Mouse (Mus musculus): ENCODE measurements at regions not wholly inside any gene's neighbourhood (a gene's known extent, or its start where the extent isn't known, plus 50 kb on each side); places are given as distances from the start of the nearest gene placed in this dataset.

DNA sequence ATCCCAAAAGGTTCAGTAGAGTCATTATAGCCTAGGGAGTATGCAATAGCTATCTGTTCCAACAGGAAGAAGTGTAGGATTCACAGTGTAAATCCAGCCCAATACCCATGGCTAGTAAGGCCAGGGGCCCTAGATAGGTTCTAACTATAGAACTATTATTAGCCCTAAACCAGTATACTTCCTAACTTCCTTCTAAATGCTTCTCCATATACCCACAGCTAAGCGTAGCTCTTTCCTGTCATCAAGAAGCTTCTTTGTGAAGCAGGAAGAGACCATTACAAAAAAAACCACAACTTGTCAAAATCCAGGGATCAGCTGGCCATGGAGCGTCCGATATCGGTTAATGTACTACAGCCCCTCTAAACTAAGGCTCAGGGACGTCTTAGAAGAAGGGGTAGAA, 57.7 kb upstream of the Gpr141 start:
- WGBS, result 92% methylated on average over 5 of the region's 5 CpGs
- H3K9me3 ChIP-seq, result no peaks in the 10 kb centered on the region
- ATAC-seq (ENCODE audit: low FRiP score, low read depth), result no peak
- no peak overlapping the region for H3K27ac ChIP-seq
- no peaks in the 10 kb centered on the region for H3K4me1 ChIP-seq
- H3K27me3 ChIP-seq (replicated peaks), result peaks cover 9% of the 10 kb centered on the region
- no peaks in the 10 kb centered on the region for H3K36me3 ChIP-seq
- H3K4me3 ChIP-seq, result no peak overlapping the region
- no peak overlapping the region for H3K9ac ChIP-seq
- H3K4me2 ChIP-seq (replicated peaks), result no peak overlapping the region

DNA sequence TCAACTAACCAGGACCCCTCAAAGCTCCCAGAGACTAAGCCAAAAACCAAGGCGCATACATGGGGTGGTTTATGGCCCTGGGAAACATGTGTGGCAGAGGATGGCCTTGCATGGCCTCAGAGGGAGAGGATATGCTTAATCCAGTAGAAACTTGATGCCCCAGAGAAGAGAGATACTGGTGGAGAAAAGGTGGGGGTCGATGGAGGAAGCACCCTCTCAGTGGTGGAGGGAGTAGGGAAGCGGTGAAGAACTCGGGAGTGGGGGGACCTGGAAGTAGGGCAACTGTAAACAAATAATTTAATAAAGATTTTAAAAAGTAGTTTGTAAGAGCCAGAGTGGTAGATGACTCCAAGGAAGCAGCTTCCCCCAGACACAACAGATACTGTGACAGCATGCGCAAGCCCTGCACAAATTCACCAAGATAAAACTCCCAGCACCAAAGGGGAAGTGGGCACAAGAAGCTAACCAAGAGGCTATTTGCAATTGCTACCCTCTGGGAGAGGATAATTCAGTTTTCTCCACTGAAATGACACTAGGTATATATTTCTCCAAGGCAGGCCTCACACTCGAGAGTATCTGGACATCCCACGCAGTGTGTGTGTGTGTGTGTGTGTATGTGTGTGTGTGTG, 50.7 kb upstream of the Gpr141 start:
- no peak overlapping the region for H3K27ac ChIP-seq
- H3K4me1 ChIP-seq, result no peaks in the 10 kb centered on the region
- H3K36me3 ChIP-seq, result no peaks in the 10 kb centered on the region
- H3K9me3 ChIP-seq, result no peaks in the 10 kb centered on the region
- peaks cover 15% of the 10 kb centered on the region for H3K27me3 ChIP-seq (replicated peaks)
- H3K4me3 ChIP-seq, result no peak overlapping the region
- no peak overlapping the region for H3K9ac ChIP-seq
- H3K4me2 ChIP-seq (replicated peaks), result no peak overlapping the region
- ATAC-seq (ENCODE audit: low FRiP score, low read depth), result no peak
- WGBS, result 89% methylated on average over 7 of the region's 7 CpGs
